Mouse (Mus musculus): ENCODE measurements around the gene Lclat1. TPM values are rescaled to one million over a fixed set of nuclear protein-coding genes. Genes with fewer than 3 reads are reported as not detected.

Lclat1 gene
- total RNA-seq, 1 experiment from 2014 or later = 10.7 TPM

DNA sequence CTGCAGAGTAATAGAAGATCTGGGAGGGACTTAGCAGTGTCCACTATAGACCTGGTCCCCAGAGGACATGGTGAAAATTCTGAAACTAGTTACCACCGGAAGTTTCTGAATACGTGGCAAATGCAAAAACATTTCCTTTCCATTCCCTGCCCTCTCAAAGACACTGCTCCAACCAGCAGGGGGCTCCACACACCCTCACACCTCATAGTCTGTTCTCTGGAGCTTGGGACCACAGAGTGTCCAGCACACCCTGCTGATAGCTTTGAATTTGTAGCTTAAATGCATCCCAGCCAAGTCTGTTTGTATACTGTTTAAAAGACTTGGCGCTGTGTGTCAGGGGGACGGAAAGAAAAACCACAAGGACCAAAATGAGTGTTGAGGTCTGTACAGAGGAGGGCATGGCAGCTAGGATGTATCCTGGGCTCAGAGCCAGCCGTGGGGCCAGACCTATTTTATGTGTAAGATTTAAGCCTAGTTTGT is 66.3 kb downstream of the Lclat1 start:
- peak; percentile 90 for ATAC-seq (ENCODE audit: extremely low read depth, insufficient number of reproducible peaks, low FRiP score, poor library complexity, severe bottlenecking)

DNA sequence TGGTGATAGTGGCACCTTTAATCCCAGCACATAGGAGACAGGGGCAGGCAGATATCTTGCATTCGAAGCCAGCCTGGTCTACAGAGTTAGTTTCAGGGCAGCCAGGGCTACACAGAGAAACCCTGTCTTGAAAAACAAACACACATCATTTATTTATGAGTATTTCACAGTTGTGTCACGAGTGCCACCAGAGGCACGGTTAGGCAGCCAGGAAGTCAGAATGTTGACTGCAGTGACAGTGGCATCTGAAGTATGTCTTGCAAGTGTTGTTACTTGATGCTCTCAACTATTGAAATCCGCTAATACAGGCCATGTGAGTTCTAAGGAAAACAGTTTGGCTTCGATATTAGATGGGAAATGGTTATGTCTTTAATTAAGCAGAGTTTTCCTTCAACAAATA is 67.9 kb downstream of the Lclat1 start:
- no peak for ATAC-seq (ENCODE audit: extremely low read depth, insufficient number of reproducible peaks, low FRiP score, poor library complexity, severe bottlenecking)

DNA sequence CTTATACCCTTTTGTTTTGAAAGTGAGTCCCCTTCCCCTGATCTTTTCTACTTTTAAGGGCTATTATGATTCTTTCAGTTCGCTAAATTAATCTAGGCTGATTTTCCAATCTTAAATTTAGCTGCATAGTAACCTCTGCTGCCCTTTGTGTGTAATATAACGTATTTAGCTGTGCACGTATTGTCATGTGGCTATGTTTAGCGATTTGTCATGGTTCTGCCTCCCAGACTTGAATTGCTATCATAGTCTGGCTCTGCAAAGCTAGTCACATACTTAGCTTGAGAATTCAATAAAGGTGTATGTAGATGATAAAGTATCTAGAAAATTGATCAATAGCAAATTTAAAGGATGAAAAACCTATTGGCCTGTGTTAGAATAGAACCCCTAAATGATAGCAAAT is 69.3 kb downstream of the Lclat1 start:
- ATAC-seq (ENCODE audit: extremely low read depth, insufficient number of reproducible peaks, low FRiP score, poor library complexity, severe bottlenecking) = no peak

- no peak for ATAC-seq (ENCODE audit: extremely low read depth, insufficient number of reproducible peaks, low FRiP score, poor library complexity, severe bottlenecking)
Measured at GRCm38 (mm10) chr17:73186929-73187328, 79.1 kb downstream of the Lclat1 start.

- no peak for ATAC-seq (ENCODE audit: extremely low read depth, insufficient number of reproducible peaks, low FRiP score, poor library complexity, severe bottlenecking)
Measured at GRCm38 (mm10) chr17:73194146-73194545, 86.4 kb downstream of the Lclat1 start.

- ATAC-seq (ENCODE audit: extremely low read depth, insufficient number of reproducible peaks, low FRiP score, poor library complexity, severe bottlenecking) = no peak
Measured at GRCm38 (mm10) chr17:73194575-73194974, 86.8 kb downstream of the Lclat1 start.

DNA sequence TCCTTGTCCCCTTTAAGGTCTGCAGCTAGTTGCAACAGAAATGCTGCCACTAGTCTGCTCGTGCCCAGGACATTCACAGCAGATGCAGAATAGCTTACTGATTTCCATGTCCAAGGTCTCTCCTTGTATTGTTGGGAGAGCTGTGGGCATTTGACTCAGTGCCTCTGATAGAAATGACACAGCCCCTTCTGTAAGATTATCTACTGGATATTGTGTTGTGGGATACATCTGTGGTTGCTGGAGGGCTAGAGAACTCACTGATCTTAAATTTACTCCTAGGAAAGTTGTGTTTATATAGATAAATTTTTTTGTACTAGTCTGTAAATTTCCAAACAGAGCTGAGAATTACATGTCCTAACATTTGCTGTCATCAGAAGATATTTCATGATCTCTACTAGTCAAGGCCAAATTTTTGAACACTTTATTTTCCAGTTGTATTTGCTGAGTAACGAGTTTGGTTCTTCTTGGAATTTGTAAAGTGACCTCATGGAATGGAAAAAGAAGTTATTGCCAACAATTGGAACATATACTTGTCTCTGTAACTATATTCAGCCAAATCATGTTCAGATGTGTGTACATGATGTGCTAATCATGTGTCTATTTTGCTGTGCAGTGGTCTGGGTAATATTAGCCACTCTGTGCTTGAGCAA is 87.4 kb downstream of the Lclat1 start:
- no peak for ATAC-seq (ENCODE audit: extremely low read depth, insufficient number of reproducible peaks, low FRiP score, poor library complexity, severe bottlenecking)

DNA sequence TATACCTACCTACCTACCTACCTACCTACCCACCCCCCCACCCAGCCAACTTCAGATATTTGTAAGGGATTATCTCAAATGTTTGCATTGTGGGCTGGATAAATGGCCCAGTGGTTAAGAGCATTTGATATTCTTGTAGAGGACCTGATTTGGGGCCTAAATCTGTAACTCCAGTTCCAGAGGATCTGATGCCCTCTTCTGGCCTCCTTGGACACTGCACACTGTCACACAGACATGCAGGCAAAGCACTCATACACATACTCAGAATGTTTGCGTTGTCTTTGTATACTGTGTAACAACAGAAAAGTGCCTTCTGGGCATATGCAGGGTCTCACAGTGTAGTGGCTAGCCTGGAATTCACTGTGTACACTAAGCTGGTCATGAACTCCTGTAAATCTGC is 88.4 kb downstream of the Lclat1 start:
- ATAC-seq (ENCODE audit: extremely low read depth, insufficient number of reproducible peaks, low FRiP score, poor library complexity, severe bottlenecking) = no peak

DNA sequence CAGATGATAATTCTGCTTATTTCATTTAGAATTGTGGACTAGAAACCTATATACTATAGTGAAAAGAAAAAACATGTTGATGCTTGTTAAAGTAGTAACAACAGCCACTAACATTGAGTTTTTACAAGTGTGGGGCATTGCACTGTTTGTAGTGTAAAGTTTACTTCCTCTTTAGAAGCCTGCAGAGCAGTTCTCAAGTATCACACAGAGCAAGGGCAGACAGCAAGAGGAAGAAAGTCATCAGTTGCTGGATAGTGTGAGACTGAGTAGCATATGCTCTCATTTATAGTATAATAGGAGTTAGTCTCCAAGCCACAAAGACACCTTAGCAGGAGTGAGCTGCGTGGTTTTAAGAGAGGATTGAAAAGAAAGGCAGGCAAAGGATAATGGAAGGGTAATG is 89.9 kb downstream of the Lclat1 start:
- ATAC-seq (ENCODE audit: extremely low read depth, insufficient number of reproducible peaks, low FRiP score, poor library complexity, severe bottlenecking) = peak; percentile 55

GRCm38 (mm10) chr17:73199387-73199786 is 91.6 kb downstream of the Lclat1 start:
- peak; percentile 47; the same call in 1 of the 2 replicates for ATAC-seq (ENCODE audit: extremely low read depth, insufficient number of reproducible peaks, low FRiP score, poor library complexity, severe bottlenecking)

GRCm38 (mm10) chr17:73200380-73200779 is 92.6 kb downstream of the Lclat1 start:
- ATAC-seq (ENCODE audit: extremely low read depth, insufficient number of reproducible peaks, low FRiP score, poor library complexity, severe bottlenecking) = no peak

GRCm38 (mm10) chr17:73203642-73204332 is 96.0 kb downstream of the Lclat1 start:
- no peak for ATAC-seq (ENCODE audit: extremely low read depth, insufficient number of reproducible peaks, low FRiP score, poor library complexity, severe bottlenecking)

DNA sequence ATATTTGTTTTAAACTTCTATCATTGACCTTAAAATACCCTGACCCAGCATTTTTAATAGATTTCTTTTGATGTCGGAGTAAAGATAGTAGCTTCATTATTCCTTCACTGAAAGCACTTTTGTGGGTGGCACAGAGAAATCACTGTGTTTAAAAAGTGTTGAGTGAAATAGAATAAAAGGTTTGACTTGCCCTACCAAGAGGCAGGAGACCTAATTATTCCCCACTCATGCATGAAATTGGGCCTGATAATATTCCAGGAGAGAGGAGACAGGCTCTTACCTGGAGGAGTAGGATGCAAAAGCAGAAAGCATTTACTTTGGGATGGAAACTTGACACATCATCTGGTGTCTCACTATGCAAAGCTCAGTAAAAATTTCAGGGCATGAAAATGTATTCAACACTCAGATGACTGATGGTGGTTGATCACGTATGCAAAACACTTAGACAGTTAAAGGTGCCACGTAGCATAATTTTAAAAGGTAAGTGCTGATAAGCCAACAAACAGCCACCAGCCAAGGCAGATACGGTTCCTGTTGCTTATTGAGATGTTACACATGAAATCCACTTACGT is 103.3 kb downstream of the Lclat1 start:
- ATAC-seq (ENCODE audit: extremely low read depth, insufficient number of reproducible peaks, low FRiP score, poor library complexity, severe bottlenecking) = no peak

- no peak for ATAC-seq (ENCODE audit: extremely low read depth, insufficient number of reproducible peaks, low FRiP score, poor library complexity, severe bottlenecking)
Measured at GRCm38 (mm10) chr17:73212754-73213153, 105.0 kb downstream of the Lclat1 start.

DNA sequence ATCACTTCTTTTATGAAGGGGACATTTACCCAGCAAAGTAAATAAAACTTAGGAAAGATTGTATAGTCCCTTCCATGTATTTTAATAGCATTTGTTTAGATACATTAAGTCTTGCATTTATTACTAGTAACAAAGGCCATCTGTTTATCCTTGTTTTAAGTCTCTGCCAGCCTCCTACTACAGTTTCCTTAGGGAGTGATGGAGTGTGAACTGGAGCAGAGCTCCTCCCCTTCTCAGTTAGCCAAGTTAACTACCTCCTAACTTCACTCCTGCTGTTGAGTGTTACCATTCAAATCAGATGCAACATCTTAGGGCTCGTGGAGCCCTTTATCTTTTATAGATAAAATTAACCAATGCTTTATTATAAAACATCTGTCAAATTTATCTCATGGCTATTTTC is 105.4 kb downstream of the Lclat1 start:
- ATAC-seq (ENCODE audit: extremely low read depth, insufficient number of reproducible peaks, low FRiP score, poor library complexity, severe bottlenecking) = no peak

DNA sequence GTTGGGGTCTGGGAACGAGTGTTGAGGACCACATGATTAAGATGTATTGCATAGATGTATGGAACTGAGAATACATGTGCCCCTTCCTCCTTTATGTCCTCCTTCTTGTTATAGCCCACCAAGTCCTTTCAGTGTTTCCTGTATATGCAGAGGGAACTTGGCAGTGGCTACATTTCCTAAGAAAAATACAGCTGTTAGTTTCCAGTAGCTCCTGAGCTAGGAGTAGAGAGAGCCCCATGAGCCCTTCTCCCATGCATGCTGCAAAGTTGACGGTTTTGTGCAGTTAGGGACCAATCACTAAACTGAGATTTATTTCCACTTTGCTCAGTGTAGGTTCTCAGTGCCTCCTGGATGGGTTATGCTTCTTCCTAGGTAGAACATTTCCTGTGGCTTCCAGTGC is 105.9 kb downstream of the Lclat1 start:
- ATAC-seq (ENCODE audit: extremely low read depth, insufficient number of reproducible peaks, low FRiP score, poor library complexity, severe bottlenecking) = no peak

DNA sequence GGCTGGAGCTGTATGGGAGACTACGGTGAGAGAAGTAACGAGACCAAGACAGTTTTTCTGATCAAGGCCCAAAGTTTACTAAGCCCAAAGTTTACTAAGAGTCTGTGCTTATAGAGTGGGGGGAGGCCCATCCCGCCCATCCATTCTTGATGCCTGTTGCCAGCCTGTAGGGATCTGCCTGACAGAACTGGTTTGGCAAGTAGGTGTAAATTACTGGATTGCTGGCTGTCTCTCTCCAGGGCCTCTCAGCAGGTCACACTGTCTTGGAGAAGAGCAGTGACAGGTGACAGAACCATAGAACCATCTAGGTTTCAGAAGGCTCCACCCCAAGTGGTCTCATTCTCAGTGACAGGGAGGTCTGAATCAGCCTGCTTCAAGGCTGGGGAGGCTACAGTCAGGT is 109.5 kb downstream of the Lclat1 start:
- ATAC-seq (ENCODE audit: extremely low read depth, insufficient number of reproducible peaks, low FRiP score, poor library complexity, severe bottlenecking) = no peak

GRCm38 (mm10) chr17:73220746-73221145 is 113.0 kb downstream of the Lclat1 start:
- no peak for ATAC-seq (ENCODE audit: extremely low read depth, insufficient number of reproducible peaks, low FRiP score, poor library complexity, severe bottlenecking)

- ATAC-seq (ENCODE audit: extremely low read depth, insufficient number of reproducible peaks, low FRiP score, poor library complexity, severe bottlenecking) = no peak
Measured at GRCm38 (mm10) chr17:73222077-73222476, 114.3 kb downstream of the Lclat1 start.

DNA sequence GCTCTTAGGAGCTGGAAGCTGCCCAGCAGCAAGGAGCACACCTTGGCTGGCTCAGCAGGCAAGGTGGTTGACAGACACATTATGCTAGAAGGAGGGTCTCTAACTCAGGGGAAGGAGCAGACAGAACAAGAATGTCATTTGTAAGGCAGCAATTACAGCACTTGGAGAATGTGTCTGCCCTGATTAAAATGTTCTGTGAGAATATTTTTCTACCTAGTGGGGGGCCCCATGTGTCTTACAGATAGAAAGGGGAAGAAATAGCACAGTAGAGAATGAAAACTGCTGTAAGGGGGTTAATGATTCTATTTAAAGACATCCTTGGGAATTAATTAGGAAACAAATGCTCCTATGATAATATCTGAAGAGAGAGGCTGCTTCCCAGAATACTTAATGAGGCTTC is 117.7 kb downstream of the Lclat1 start:
- ATAC-seq (ENCODE audit: extremely low read depth, insufficient number of reproducible peaks, low FRiP score, poor library complexity, severe bottlenecking) = no peak

Data from neutrophil, adult 5-6 weeks (primary cell).